11 mouse cellular contexts compared by ENCODE assay signal in the genomic region with DNA sequence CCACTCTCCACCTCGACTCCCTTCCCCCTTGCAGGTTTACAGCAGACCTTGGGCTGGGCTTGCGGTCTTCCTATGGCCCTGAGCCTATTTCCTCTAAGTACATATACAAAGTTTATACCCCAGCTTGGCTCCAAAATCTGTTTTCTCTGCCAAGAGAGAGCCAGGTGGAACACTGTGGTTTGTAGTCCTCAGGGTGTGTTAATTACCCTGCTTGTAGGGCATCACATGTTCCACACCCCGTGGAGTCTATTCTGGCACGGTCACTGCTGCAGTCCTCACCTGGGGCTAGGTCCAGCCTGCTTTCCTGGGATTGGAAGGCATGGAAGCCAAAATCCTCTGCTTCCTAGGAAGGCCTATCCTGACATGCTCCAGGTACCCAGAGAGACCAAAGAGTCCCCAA. TPM values are rescaled to one million over a fixed set of nuclear protein-coding genes. Genes with fewer than 3 reads are reported as not detected.
DNase-seq lines count a peak whose midpoint lies in the region; ATAC-seq lines count a peak whose summit lies in the region.
"Had no signal": no experiment of that assay in that cellular context is flagged by ENCODE, and none has a peak within 500 bp of the region (broad histone marks: within the 10 kb centered on the region; RNA-seq: fewer than 3 reads in every experiment).

No protein-coding gene starts in this region.

- ATAC-seq in cerebellum, adult (ENCODE audit: insufficient number of reproducible peaks, low FRiP score, low TSS enrichment): 0 out of 2 replicates have a peak, but pooled peaks have one; percentile 18
- no peak for ATAC-seq in kidney, embryonic 15.5 days (replicated peaks; ENCODE audit: low FRiP score)
- no peak for ATAC-seq in midbrain, embryonic 16.5 days
- no peak for ATAC-seq in midbrain, embryonic 14.5 days (ENCODE audit: low FRiP score, low TSS enrichment)

- H3K4me3 ChIP-seq in kidney, embryonic 15.5 days (replicated peaks): no peak overlapping the region
- no peak overlapping the region for H3K4me3 ChIP-seq in midbrain, embryonic 16.5 days (ENCODE audit: low read depth, low read length)
- H3K4me3 ChIP-seq in midbrain, embryonic 14.5 days (replicated peaks; ENCODE audit: low read depth, low read length): no peak overlapping the region
- H3K4me3 ChIP-seq: limb, embryonic 12.5 days had no signal

- no peak overlapping the region for H3K4me2 ChIP-seq in kidney, embryonic 15.5 days
- H3K4me2 ChIP-seq in midbrain, embryonic 16.5 days (ENCODE audit: low read length): peak overlapping the region; percentile 99
- no peak overlapping the region for H3K4me2 ChIP-seq in midbrain, embryonic 14.5 days (ENCODE audit: low read length)

- no peaks in the 10 kb centered on the region for H3K9me3 ChIP-seq in kidney, embryonic 15.5 days (replicated peaks)
- no peaks in the 10 kb centered on the region for H3K9me3 ChIP-seq in midbrain, embryonic 16.5 days (replicated peaks; ENCODE audit: control insufficient read depth, low read length, poor library complexity, severe bottlenecking)
- no peaks in the 10 kb centered on the region for H3K9me3 ChIP-seq in midbrain, embryonic 14.5 days (ENCODE audit: control insufficient read depth, low read length)
- H3K9me3 ChIP-seq: limb, embryonic 12.5 days had no signal

- no peaks in the 10 kb centered on the region for H3K27me3 ChIP-seq in kidney, embryonic 15.5 days
- H3K27me3 ChIP-seq in midbrain, embryonic 16.5 days (ENCODE audit: control insufficient read depth, insufficient read depth, low read depth, low read length): no peaks in the 10 kb centered on the region
- 0 out of 2 replicates have a peak, but pooled peaks cover 10% of the 10 kb centered on the region for H3K27me3 ChIP-seq in midbrain, embryonic 14.5 days (ENCODE audit: control insufficient read depth, insufficient read depth, low read length)
- H3K27me3 ChIP-seq: limb, embryonic 12.5 days had no signal

- no peak overlapping the region for H3K27ac ChIP-seq in kidney, embryonic 15.5 days
- no peak overlapping the region for H3K27ac ChIP-seq in midbrain, embryonic 16.5 days (ENCODE audit: low read length)
- H3K27ac ChIP-seq in midbrain, embryonic 14.5 days (replicated peaks; ENCODE audit: low read depth, low read length): no peak overlapping the region

- peaks cover 69% of the 10 kb centered on the region for H3K4me1 ChIP-seq in kidney, embryonic 15.5 days
- H3K4me1 ChIP-seq in midbrain, embryonic 16.5 days (ENCODE audit: control insufficient read depth, insufficient read depth, low read length): peaks cover 39% of the 10 kb centered on the region
- H3K4me1 ChIP-seq in midbrain, embryonic 14.5 days (ENCODE audit: control insufficient read depth, insufficient read depth, low read length): peaks cover 40% of the 10 kb centered on the region

- no peak overlapping the region for H3K9ac ChIP-seq in kidney, embryonic 15.5 days
- no peak overlapping the region for H3K9ac ChIP-seq in midbrain, embryonic 16.5 days (ENCODE audit: low read depth, low read length)
- H3K9ac ChIP-seq in midbrain, embryonic 14.5 days (replicated peaks; ENCODE audit: low read length): no peak overlapping the region

- peaks cover 17% of the 10 kb centered on the region for H3K36me3 ChIP-seq in kidney, embryonic 15.5 days
- peaks cover 9% of the 10 kb centered on the region for H3K36me3 ChIP-seq in midbrain, embryonic 16.5 days (ENCODE audit: control insufficient read depth, insufficient read depth, low read length)
- peaks cover 21% of the 10 kb centered on the region for H3K36me3 ChIP-seq in midbrain, embryonic 14.5 days (ENCODE audit: control insufficient read depth, insufficient read depth, low read length)

- DNase-seq in cerebellum, postnatal 4 days (ENCODE audit: low spot score in 2 of 2): no peak
- peak; percentile 45 for DNase-seq in kidney, adult 11 months
- DNase-seq in midbrain, embryonic 14.5 days: no peak
- DNase-seq in layer of hippocampus, adult 18-20 months (ENCODE audit: low spot score in 2 of 2): no peak
- no peak for DNase-seq in right cerebral cortex, postnatal 14 days
- DNase-seq: heart, postnatal 4 days; layer of hippocampus, adult 9-11 months had no signal

- 83% methylated on average over 4 of the region's 4 CpGs for WGBS in kidney, embryonic 15.5 days
- WGBS in midbrain, embryonic 16.5 days: 90% methylated on average over 4 of the region's 4 CpGs
- 90% methylated on average over 4 of the region's 4 CpGs for WGBS in midbrain, embryonic 14.5 days

RNA-seq across cellular contexts. Expression of gene Ltc4s, which starts 10.7 kb away (rescaled TPM):
- 1.4 and 1.9 TPM in 2 replicates for polyA plus RNA-seq in kidney, embryonic 15.5 days (2015; fragmentation: Nextera tagmentation; extraction: Ambion mirVana)
- 1.8 and 3.3 TPM in 2 replicates for polyA plus RNA-seq in midbrain, embryonic 16.5 days (2015; fragmentation: Nextera tagmentation; extraction: Ambion mirVana)
- polyA plus RNA-seq in midbrain, embryonic 14.5 days (2014; fragmentation: Nextera tagmentation; extraction: Ambion mirVana): 1.0 and 2.5 TPM in 2 replicates
- total RNA-seq in layer of hippocampus, adult 18-20 months (2021): 1 to 10 TPM; 6.8 to 7.1 TPM

RNA-seq across cellular contexts. Expression of gene Mgat4b, which starts 17.0 kb away (rescaled TPM):
- polyA plus RNA-seq in kidney, embryonic 15.5 days (2015; fragmentation: Nextera tagmentation; extraction: Ambion mirVana): 37.3 and 37.5 TPM in 2 replicates
- polyA plus RNA-seq in midbrain, embryonic 16.5 days (2015; fragmentation: Nextera tagmentation; extraction: Ambion mirVana): 33.3 and 38.3 TPM in 2 replicates
- 41.3 and 59.6 TPM in 2 replicates for polyA plus RNA-seq in midbrain, embryonic 14.5 days (2014; fragmentation: Nextera tagmentation; extraction: Ambion mirVana)
- total RNA-seq in layer of hippocampus, adult 18-20 months (2021): 10 to 100 TPM; 80.7 to 84.1 TPM

RNA-seq across cellular contexts. Expression of gene Sqstm1, which starts 17.1 kb away (rescaled TPM):
- 233 and 259 TPM in 2 replicates for polyA plus RNA-seq in kidney, embryonic 15.5 days (2015; fragmentation: Nextera tagmentation; extraction: Ambion mirVana)
- 374 and 394 TPM in 2 replicates for polyA plus RNA-seq in midbrain, embryonic 16.5 days (2015; fragmentation: Nextera tagmentation; extraction: Ambion mirVana)
- polyA plus RNA-seq in midbrain, embryonic 14.5 days (2014; fragmentation: Nextera tagmentation; extraction: Ambion mirVana): 293 and 312 TPM in 2 replicates
- 100 to 1,000 TPM; 486 to 498 TPM for total RNA-seq in layer of hippocampus, adult 18-20 months (2021)

RNA-seq across cellular contexts. Expression of gene Mrnip, which starts 53.5 kb away (rescaled TPM):
- polyA plus RNA-seq in kidney, embryonic 15.5 days (2015; fragmentation: Nextera tagmentation; extraction: Ambion mirVana): 19.3 and 20.0 TPM in 2 replicates
- 32.7 and 39.2 TPM in 2 replicates for polyA plus RNA-seq in midbrain, embryonic 16.5 days (2015; fragmentation: Nextera tagmentation; extraction: Ambion mirVana)
- 37.0 and 38.8 TPM in 2 replicates for polyA plus RNA-seq in midbrain, embryonic 14.5 days (2014; fragmentation: Nextera tagmentation; extraction: Ambion mirVana)
- 10 to 100 TPM; 14.1 to 15.7 TPM for total RNA-seq in layer of hippocampus, adult 18-20 months (2021)
